Mouse (Mus musculus): ENCODE results near the gene Cutal.

Gene Cutal

GRCm38 (mm10) chr2:34914823-34915082 lies 40.6 kb downstream of the Cutal start:
- no peak for DNase-seq (ENCODE audit: low read depth, low spot score)

GRCm38 (mm10) chr2:34915103-34915502 lies 40.9 kb downstream of the Cutal start:
- DNase-seq (ENCODE audit: low read depth, low spot score), result no peak

- DNase-seq (ENCODE audit: low read depth, low spot score), result no peak
Measured at GRCm38 (mm10) chr2:34920144-34920543, 45.9 kb downstream of the Cutal start.

- DNase-seq (ENCODE audit: low read depth, low spot score), result no peak
Measured at GRCm38 (mm10) chr2:34922729-34923128, 48.5 kb downstream of the Cutal start.

GRCm38 (mm10) chr2:34927320-34927719 lies 53.1 kb downstream of the Cutal start:
- DNase-seq (ENCODE audit: low read depth, low spot score), result no peak

- no peak for DNase-seq (ENCODE audit: low read depth, low spot score)
Measured at GRCm38 (mm10) chr2:34937460-34937859, 63.3 kb downstream of the Cutal start.

- no peak for DNase-seq (ENCODE audit: low read depth, low spot score)
Measured at GRCm38 (mm10) chr2:34938269-34939208, 64.3 kb downstream of the Cutal start.

GRCm38 (mm10) chr2:34940246-34940645 lies 66.0 kb downstream of the Cutal start:
- no peak for DNase-seq (ENCODE audit: low read depth, low spot score)

GRCm38 (mm10) chr2:34941061-34941675 lies 67.0 kb downstream of the Cutal start:
- DNase-seq (ENCODE audit: low read depth, low spot score), result no peak

Data from retina, adult 2 months (tissue).